Mouse (Mus musculus): Measurements from ENCODE around the gene Acta2.

DNA sequence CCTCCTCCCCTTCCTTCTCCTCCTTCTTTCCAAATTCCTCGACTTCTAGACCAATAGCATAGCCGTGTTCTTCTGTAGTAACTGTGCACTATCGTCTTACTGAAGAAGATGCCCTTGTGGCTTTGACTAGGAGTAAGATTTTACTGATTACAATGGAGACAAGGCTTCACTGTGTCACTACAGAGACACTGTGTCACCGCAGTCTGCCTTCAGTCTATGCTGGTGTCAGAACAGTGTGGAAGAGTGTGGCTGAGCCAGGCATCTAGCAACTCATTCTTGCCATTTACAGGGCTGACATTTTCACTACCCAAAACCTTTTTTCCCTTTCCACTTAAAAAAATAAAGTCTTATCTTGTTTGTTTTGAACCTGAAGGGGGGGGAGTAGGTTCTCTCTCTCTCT lies 43.8 kb upstream of the Acta2 start:
- TF ChIP-seq CTCF (IDR thresholded peaks at IDR 0.05; ENCODE audit: low read depth, low read length) (no peak), POLR2A (IDR thresholded peaks at IDR 0.05; ENCODE audit: borderline replicate concordance, low read depth, low read length) (no peak)

All from bone marrow macrophage, adult 2 months (primary cell).